Mouse (Mus musculus) left cerebral cortex, adult 2 months (tissue): ENCODE results near the gene Rgs21. TPM values are rescaled to one million over a fixed set of nuclear protein-coding genes. Genes with fewer than 3 reads are reported as not detected.
A peak's percentile ranks its signal among the peaks of the same experiment; 100 is the strongest.

ENCODE experiments used
- DNase-seq, 2 experiments: peaks; one replicate each; pipeline ENCODE4 v3.0.0; 2021 to 2022; ENCODE audit warnings: low spot score in 2 of 2, mixed read lengths in 1 of 2; ENCODE audit errors: extremely low spot score in 1 of 2
- H3K27ac ChIP-seq: fragments of 200-600 bp; 2 replicates; pipeline ENCODE4 v1.8.1; 2022
- H3K4me3 ChIP-seq: fragments of 200-600 bp; 2 replicates; pipeline ENCODE4 v1.8.1; 2022
- CTCF ChIP-seq: fragments of 200-600 bp; IDR thresholded peaks from 2 replicates; pipeline ENCODE4 v1.8.1; 2022; ENCODE audit warnings: antibody characterized with exemption, mild to moderate bottlenecking, moderate library complexity
- intact Hi-C: fragments of 180-260 bp; cut with DNase I; formaldehyde crosslinking; loops from one replicate; pipeline ENCODE4 v1.15.1; 2025
- long read RNA-seq, 2 experiments: library from polyadenylated mRNA; stranded (forward); transcript quantifications; one replicate each; pipeline ENCODE4 v2.0.0; 2021; ENCODE audit warnings: borderline mapping rate in 2 of 2
- total RNA-seq, 2 experiments: library from RNA; stranded (reverse); gene quantifications; 2 replicates each; pipeline ENCODE4 v1.2.3; 2021

Rgs21 gene
- not detected for total RNA-seq
- long read RNA-seq, experiment 1 = 0 reads
- long read RNA-seq, experiment 2 = 0 reads

DNA sequence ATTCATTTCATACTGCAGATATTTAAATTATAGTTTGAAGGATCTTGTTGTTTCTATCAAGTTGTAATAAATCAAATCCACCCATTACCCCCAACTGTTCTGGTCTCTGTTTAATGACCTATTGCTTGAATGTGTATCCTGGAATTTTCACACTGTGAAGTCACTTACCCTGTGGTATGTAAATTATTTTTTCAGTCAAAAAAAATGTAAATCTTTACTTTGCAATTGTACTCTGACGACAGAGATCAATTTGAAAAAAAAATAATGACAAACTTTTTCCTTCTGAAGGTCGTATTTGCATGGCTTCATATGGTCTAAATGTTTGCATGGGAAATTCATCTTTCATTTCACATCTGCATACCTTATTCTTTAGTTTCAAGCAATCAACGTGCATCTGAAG lies at the start of gene Rgs21:
Gene Rgs21 (minus strand): TSS at position 101 of the 400 bp plus-strand sequence.
- no peak for TF ChIP-seq CTCF
- no peak for DNase-seq
- Histone ChIP-seq H3K27ac (no peak within 1 kb of the TSS), H3K4me3 (no peak within 1 kb of the TSS)
- intact Hi-C loops = no loop called here

GRCm38 (mm10) chr1:144604071-144604470 lies 36.6 kb upstream of the Rgs21 start:
- intact Hi-C loops = no loop called here
- Histone ChIP-seq H3K27ac (no peak overlapping the region), H3K4me3 (no peak overlapping the region)
- no peak for TF ChIP-seq CTCF
- no peak for DNase-seq

DNA sequence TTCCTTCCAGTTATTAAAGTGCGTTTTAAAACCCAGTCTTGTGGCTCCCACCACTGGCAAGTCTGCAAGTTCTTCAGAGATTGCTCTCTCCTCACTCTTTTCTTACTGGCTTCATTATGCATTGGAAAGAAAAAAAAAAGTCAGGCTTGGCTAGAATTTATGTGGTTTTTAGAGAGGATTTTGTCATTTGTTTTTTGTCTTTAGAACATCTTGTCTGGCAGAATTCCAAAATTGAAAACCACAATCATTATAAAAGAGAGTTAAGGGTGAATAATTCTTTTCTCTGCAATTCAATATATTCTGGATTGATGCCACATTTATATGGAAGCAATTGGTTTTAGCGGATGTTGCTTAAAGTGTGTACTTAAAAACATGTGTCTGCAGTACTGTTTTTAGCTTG lies 35.5 kb upstream of the Rgs21 start:
- Histone ChIP-seq H3K4me3 (no peak overlapping the region), H3K27ac (no peak overlapping the region)
- no peak for TF ChIP-seq CTCF
- no peak for DNase-seq
- intact Hi-C loops = no loop called here

DNA sequence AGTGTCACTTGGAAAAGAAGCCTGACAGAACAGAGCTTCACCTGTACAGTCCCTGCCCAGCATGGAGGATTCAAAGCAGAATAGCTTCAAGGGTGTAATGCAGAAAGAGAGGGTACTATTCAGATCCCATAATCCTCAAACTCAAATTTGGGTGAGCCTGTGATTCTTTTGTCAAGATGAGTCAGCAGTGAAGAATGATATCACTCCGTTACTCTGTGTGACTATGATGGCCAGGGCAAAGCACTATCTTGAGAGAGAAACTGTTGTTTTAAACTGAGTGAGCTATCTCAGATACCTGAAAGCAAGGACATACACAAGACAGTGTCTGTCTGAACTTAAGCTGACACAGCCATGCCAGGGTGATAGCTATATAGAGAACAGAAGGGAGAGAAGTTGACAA lies 11.9 kb upstream of the Rgs21 start:
- no peak overlapping the region for H3K4me3 ChIP-seq
- no peak for DNase-seq
- intact Hi-C loops = loop anchor here (10.0 kb wide), 1 partner anchor 1915 kb away; the partner anchor contains the start of gene Brinp3
- no peak overlapping the region for H3K27ac ChIP-seq
- no peak for TF ChIP-seq CTCF

GRCm38 (mm10) chr1:144572972-144573371 lies 5.5 kb upstream of the Rgs21 start:
- intact Hi-C loops = loop anchor here (10.0 kb wide), 1 partner anchor 1922 kb away; the partner anchor contains the start of gene Brinp3
- no peak overlapping the region for H3K4me3 ChIP-seq
- no peak for DNase-seq
- no peak overlapping the region for H3K27ac ChIP-seq
- TF ChIP-seq CTCF = peak; percentile 60

- intact Hi-C loops = loop anchor here (10.0 kb wide), 1 partner anchor 1925 kb away; the partner anchor contains the start of gene Brinp3
- TF ChIP-seq CTCF = no peak
- H3K27ac ChIP-seq = no peak overlapping the region
These were observed 2.4 kb upstream of the Rgs21 start for GRCm38 (mm10) chr1:144569905-144570304.

DNA sequence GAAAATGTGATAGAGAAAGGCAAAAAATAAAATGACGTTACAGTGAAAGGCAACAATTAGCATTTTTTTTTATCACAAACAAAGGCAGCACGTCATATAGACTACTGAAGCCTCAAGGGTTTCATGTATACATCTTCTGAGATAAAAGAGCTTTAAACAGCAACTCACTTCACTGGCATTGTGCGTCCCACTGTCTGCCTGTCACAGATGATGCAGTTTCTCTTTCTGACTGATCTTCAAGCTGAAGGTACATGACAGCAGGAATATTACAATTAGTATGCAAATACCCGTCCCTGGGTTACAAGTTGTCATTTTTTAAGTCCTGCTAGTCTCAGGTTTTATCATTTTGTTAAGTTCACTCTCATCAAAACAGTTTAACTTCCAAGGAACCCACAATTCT lies 22.3 kb downstream of the Rgs21 start:
- no peak for TF ChIP-seq CTCF
- DNase-seq = no peak
- Histone ChIP-seq H3K27ac (no peak overlapping the region), H3K4me3 (no peak overlapping the region)
- intact Hi-C loops = no loop called here

More at GRCm38 (mm10) chr1:144569905-144570304, 2.4 kb upstream of the Rgs21 start:
- no peak overlapping the region for H3K4me3 ChIP-seq
- DNase-seq = no peak

DNA sequence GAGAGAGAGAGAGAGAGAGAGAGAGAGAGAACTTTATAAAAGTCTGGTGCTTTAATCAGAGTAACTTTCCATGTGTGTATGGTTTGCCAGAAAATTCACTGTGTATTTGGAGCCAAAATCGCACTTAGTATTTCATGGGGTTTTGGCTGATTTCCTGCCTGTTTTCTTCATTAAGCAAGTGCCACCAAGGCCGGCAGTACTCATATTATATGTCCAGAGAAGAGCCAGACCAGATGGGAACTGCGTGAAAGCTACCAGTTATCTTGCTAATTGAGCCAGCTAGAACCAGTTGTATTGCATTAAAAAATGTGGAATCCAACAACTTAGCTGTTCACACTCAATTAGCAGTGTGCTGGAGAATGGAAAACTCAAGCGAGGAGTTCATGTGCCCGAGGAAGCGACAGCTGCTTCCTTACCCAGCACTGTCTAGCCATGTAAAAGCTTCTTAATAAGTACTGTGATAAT lies 22.9 kb downstream of the Rgs21 start:
- TF ChIP-seq CTCF = no peak
- intact Hi-C loops = no loop called here
- H3K4me3 ChIP-seq = no peak overlapping the region
- no peak overlapping the region for H3K27ac ChIP-seq
- DNase-seq = no peak

- no peak for DNase-seq
These were observed 35.7 kb downstream of the Rgs21 start for GRCm38 (mm10) chr1:144531746-144532145.

GRCm38 (mm10) chr1:144517878-144518426 lies 49.5 kb downstream of the Rgs21 start:
- no peak for TF ChIP-seq CTCF
- DNase-seq = peak in 1 of 2 experiments; percentile 22
- H3K27ac ChIP-seq = no peak overlapping the region
- H3K4me3 ChIP-seq = no peak overlapping the region
- intact Hi-C loops = no loop called here

More at GRCm38 (mm10) chr1:144531746-144532145, 35.7 kb downstream of the Rgs21 start:
- TF ChIP-seq CTCF = no peak
- intact Hi-C loops = no loop called here
- Histone ChIP-seq H3K27ac (no peak overlapping the region), H3K4me3 (no peak overlapping the region)

DNA sequence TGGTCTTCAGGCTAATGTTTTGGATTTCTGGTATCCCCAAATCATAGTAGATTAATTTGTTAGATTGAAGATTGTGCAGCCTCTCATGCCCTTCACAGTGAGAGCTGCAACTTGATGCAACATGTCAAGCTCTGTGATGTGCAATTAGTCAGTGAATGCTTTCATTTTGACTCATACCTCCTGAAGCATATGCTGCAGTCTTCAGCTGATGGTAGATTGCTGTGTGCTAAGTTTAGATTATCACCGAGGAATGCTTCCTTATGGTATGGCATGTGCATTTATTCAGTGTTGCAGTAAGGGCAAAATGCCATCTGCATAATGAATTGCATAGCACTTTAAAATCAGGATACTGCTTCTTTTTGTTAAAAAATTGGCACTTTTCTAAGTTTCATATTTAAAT lies 65.2 kb downstream of the Rgs21 start:
- DNase-seq = no peak
- H3K27ac ChIP-seq = no peak overlapping the region
- TF ChIP-seq CTCF = no peak
- H3K4me3 ChIP-seq = no peak overlapping the region
- intact Hi-C loops = no loop called here

- DNase-seq = no peak
- intact Hi-C loops = no loop called here
- no peak overlapping the region for H3K4me3 ChIP-seq
- no peak for TF ChIP-seq CTCF
- no peak overlapping the region for H3K27ac ChIP-seq
These were observed 67.0 kb downstream of the Rgs21 start for GRCm38 (mm10) chr1:144500423-144500822.

GRCm38 (mm10) chr1:144499719-144500118 lies 67.7 kb downstream of the Rgs21 start:
- intact Hi-C loops = no loop called here
- no peak for DNase-seq
- Histone ChIP-seq H3K27ac (no peak overlapping the region), H3K4me3 (no peak overlapping the region)
- TF ChIP-seq CTCF = no peak
